Comparison of ENCODE assay signal across 21 mouse cellular contexts in the genomic region with DNA sequence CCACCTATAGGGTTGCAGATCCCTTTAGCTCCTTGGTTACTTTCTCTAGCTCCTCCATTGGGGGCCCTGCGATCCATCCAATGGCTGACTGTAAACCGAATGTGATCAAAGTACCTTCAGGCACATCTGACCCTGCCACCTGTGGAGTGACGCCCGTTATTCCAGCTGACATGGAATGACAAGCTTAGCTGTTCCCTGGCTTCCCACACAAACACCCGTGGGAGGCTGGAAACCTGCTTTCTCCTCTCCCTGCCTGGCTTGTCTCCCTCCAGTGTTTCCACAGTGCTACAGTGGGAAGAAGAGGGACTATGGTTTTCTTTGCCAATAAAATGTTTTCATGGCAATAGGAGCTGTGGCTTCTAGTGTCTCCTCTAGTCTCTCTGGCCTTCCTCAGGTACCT. TPM values are rescaled to one million over a fixed set of nuclear protein-coding genes. Genes with fewer than 3 reads are reported as not detected.
DNase-seq lines count a peak whose midpoint lies in the region.
"Had no signal": no experiment of that assay in that cellular context is flagged by ENCODE, and none has a peak within 500 bp of the region (broad histone marks: within the 10 kb centered on the region; RNA-seq: fewer than 3 reads in every experiment).

No protein-coding gene starts in this region.

- DNase-seq in layer of hippocampus, adult 18-20 months (ENCODE audit: low spot score in 2 of 2), result peak; percentile 62 to 75
- no peak for DNase-seq in layer of hippocampus, adult 9-10 months (ENCODE audit: low spot score)
- peak; percentile 55 to 56 for DNase-seq in right cerebral cortex, adult 2 months (ENCODE audit: low spot score in 2 of 2)
- DNase-seq in right cerebral cortex, postnatal 4 days, result no peak
- DNase-seq in layer of hippocampus, adult 8-10 months (ENCODE audit: low spot score in 2 of 2), result peak; percentile 48 to 53
- no peak for DNase-seq in adrenal gland, postnatal 10 days
- no peak for DNase-seq in cerebellum, adult 11 months
- DNase-seq: adrenal gland, adult 2 months; adrenal gland, postnatal 25 days; cerebellum, adult 2 months; cerebellum, adult 9-11 months; cerebellum, postnatal 25 days; gastrocnemius, adult 2 months; gastrocnemius, postnatal 14 days; heart, adult 11 months had no signal

RNA-seq across cellular contexts. Expression of gene Serpina12, which starts 28.0 kb away (rescaled TPM):
- total RNA-seq in layer of hippocampus, adult 18-20 months (2021), result not detected
- not detected for total RNA-seq in layer of hippocampus, adult 8-10 months (2022)
- total RNA-seq in adrenal gland, postnatal 10 days (2021), result under 1 TPM; 0.36 TPM
- total RNA-seq: gastrocnemius, adult 2 months; gastrocnemius, postnatal 14 days; gastrocnemius, postnatal 4 days; heart, adult 8-10 months; heart, postnatal 25 days; hematopoietic stem cell, adult 5-6 weeks had no signal

RNA-seq across cellular contexts. Expression of gene Serpina5, which starts 28.6 kb away (rescaled TPM):
- total RNA-seq in layer of hippocampus, adult 18-20 months (2021), result not detected
- total RNA-seq in layer of hippocampus, adult 8-10 months (2022), result not detected
- total RNA-seq in adrenal gland, postnatal 10 days (2021), result under 1 TPM; 0.12 to 0.18 TPM
- total RNA-seq: adrenal gland, postnatal 25 days; common myeloid progenitor, adult 5-6 weeks; gastrocnemius, adult 2 months; gastrocnemius, postnatal 14 days; gastrocnemius, postnatal 4 days; heart, adult 8-10 months; heart, postnatal 25 days; hematopoietic stem cell, adult 5-6 weeks; MEL had no signal

RNA-seq across cellular contexts. Expression of gene Serpina3a, which starts 40.2 kb away (rescaled TPM):
- total RNA-seq in layer of hippocampus, adult 18-20 months (2021), result not detected
- total RNA-seq in layer of hippocampus, adult 8-10 months (2022), result not detected
- total RNA-seq in adrenal gland, postnatal 10 days (2021), result not detected
- total RNA-seq: adrenal gland, adult 2 months; adrenal gland, postnatal 25 days; common myeloid progenitor, adult 5-6 weeks; gastrocnemius, adult 2 months; gastrocnemius, postnatal 14 days; gastrocnemius, postnatal 4 days; heart, adult 8-10 months; heart, postnatal 25 days; hematopoietic stem cell, adult 5-6 weeks; MEL had no signal

RNA-seq across cellular contexts. Expression of gene Serpina3b, which starts 55.5 kb away (rescaled TPM):
- total RNA-seq in layer of hippocampus, adult 18-20 months (2021), result not detected
- total RNA-seq in layer of hippocampus, adult 8-10 months (2022), result not detected
- total RNA-seq in adrenal gland, postnatal 10 days (2021), result under 1 TPM in 1 of 2 experiments, not detected in 1; 0.21 TPM
- total RNA-seq: gastrocnemius, adult 2 months; gastrocnemius, postnatal 14 days; gastrocnemius, postnatal 4 days; heart, adult 8-10 months; heart, postnatal 25 days; hematopoietic stem cell, adult 5-6 weeks; MEL had no signal

RNA-seq across cellular contexts. Expression of gene Serpina9, which starts 58.7 kb away (rescaled TPM):
- total RNA-seq in layer of hippocampus, adult 18-20 months (2021), result under 1 TPM in 1 of 2 experiments, not detected in 1; 0.32 TPM
- under 1 TPM; 0.10 to 0.32 (median 0.14) TPM for total RNA-seq in layer of hippocampus, adult 8-10 months (2022)
- under 1 TPM in 1 of 2 experiments, not detected in 1; 0.12 TPM for total RNA-seq in adrenal gland, postnatal 10 days (2021)
- total RNA-seq: adrenal gland, adult 2 months; adrenal gland, postnatal 25 days; common myeloid progenitor, adult 5-6 weeks; gastrocnemius, adult 2 months; gastrocnemius, postnatal 14 days; gastrocnemius, postnatal 4 days; hematopoietic stem cell, adult 5-6 weeks; MEL had no signal

Comparison
In these comparisons a context has a peak if more than half of its experiments do, and no peak if none do; other contexts are left out.
1. DNase-seq: peak in layer of hippocampus, adult 18-20 months (2 of 2), right cerebral cortex, adult 2 months (2 of 2) and layer of hippocampus, adult 8-10 months (2 of 2); none in layer of hippocampus, adult 9-10 months (single experiment), right cerebral cortex, postnatal 4 days (single experiment), adrenal gland, postnatal 10 days (single experiment) and cerebellum, adult 11 months (single experiment).